Mouse (Mus musculus): ENCODE measurements around the gene Pdx1. TPM values are rescaled to one million over a fixed set of nuclear protein-coding genes. Genes with fewer than 3 reads are reported as not detected.

Gene Pdx1
- polyA plus RNA-seq, 1 experiment from 2014 or later: not detected

DNA sequence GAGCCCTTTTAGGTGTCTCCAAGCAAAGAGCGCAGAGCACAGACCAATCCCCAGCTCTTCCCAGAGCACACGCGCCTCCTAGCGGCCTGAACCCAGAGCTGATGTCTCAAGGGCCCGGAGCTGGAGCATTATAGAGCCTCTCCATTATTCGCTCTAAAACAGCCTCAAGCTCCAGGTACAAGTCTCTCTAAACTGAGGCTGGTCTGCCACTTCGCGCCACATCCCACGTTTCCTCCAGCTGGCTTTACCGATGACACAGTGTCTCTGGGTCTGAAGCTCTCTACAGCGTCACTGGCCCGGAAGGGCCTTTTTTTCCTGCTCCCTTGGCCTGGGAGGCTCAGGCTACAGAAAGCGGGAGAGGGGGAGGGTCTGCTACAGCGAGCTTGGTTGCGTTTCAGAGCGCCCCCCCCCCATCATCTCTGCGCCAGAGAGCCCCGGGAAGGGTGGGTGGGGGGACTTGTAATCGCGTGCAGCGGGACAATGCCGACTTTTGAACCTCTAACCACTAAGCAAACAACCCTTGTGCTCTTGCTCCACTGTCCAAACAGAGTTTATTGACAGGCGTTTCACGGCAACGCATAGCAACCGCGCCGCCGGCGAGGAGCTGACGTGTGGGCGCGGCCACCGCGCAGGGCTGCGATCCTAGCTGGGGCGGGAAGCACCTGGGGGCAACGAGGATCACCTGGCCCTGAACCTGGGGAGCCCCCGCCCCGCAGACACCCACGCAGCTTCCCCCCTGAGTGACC, 29.7 kb downstream of the Pdx1 start:
- H3K4me3 ChIP-seq (ENCODE audit: low read length): no peak overlapping the region
- H3K27me3 ChIP-seq (replicated peaks; ENCODE audit: control insufficient read depth, insufficient read depth, low read length): peaks cover 85% of the 10 kb centered on the region
- peak overlapping the region; percentile 20 for H3K4me2 ChIP-seq (ENCODE audit: low read length)
- no peak for ATAC-seq
- no peaks in the 10 kb centered on the region for H3K36me3 ChIP-seq (ENCODE audit: control insufficient read depth, insufficient read depth, low read length)
- H3K4me1 ChIP-seq (ENCODE audit: control insufficient read depth, insufficient read depth, low read depth, low read length): no peaks in the 10 kb centered on the region
- no peaks in the 10 kb centered on the region for H3K9me3 ChIP-seq (ENCODE audit: control insufficient read depth, low read length)
- under 1% methylated on average over 41 of the region's 41 CpGs for WGBS
- no peak overlapping the region for H3K27ac ChIP-seq (ENCODE audit: low read depth, low read length)
- no peak overlapping the region for H3K9ac ChIP-seq (ENCODE audit: low read depth, low read length)

DNA sequence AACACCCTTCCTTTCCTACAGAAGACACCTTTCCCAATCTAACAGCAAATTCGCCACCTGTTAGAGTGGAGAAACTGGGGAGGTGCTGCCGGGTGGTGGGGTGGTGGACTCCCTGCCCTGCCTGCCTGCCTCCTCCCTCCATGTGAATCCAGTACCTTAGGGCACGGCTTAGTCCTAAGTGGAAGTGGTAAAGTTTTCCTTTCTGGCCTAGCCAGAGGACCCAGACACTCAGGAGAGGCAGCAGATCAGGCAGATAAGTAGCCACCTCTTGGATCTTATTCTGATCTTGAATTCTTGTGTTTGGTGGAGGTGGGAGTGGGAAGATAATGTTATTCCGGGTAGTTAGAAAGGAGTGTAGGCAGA, 30.2 kb downstream of the Pdx1 start:
- H3K4me3 ChIP-seq (ENCODE audit: low read length): no peak overlapping the region

DNA sequence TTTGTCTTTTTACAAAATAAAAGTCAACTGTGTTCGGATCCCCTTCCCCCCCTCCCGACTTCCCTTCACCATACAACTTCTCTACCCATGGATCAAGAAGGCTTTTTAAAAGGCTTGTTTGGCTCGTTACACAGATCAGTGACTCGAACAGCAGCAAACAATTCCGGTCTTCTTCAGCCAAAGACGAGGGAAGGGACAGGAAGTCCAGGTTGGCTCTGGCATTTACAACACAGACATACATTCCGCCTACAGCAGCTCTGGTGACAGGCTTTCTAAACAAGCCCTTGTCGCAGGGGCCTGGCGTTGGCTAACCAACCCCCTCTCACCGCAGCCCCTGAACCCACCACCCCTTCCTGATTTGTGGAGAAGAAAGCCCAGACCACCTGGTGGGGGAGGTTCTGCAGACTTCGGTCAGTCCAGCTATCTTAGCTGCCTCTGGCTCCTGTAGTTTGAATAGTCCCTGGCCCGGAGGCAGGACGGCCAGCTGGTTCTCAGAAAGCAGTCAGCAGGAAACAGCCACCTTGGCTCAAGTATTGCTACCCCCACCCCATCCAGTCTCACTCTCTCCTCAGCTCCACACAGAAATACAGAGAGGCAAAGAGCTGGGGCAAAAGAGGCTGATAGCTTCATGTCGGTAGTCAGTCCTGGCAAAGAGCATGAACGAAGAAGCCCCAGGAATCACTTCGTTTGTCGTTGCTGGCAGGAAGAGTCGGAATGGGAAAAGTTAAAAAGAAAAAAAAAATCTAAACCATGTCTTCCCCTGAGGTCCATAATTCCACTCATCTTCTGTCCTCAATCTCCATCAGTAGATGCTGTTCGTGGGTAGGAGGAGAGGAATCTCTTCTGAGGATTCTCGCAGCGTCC, 31.4 kb downstream of the Pdx1 start:
- ATAC-seq: no peak
- H3K4me3 ChIP-seq (ENCODE audit: low read length): no peak overlapping the region
- H3K4me1 ChIP-seq (ENCODE audit: control insufficient read depth, insufficient read depth, low read depth, low read length): no peaks in the 10 kb centered on the region
- 3% methylated on average over 21 of the region's 21 CpGs for WGBS
- H3K27me3 ChIP-seq (replicated peaks; ENCODE audit: control insufficient read depth, insufficient read depth, low read length): peaks cover 87% of the 10 kb centered on the region
- no peak overlapping the region for H3K4me2 ChIP-seq (ENCODE audit: low read length)
- H3K36me3 ChIP-seq (ENCODE audit: control insufficient read depth, insufficient read depth, low read length): no peaks in the 10 kb centered on the region
- H3K9ac ChIP-seq (ENCODE audit: low read depth, low read length): no peak overlapping the region
- no peak overlapping the region for H3K27ac ChIP-seq (ENCODE audit: low read depth, low read length)
- H3K9me3 ChIP-seq (ENCODE audit: control insufficient read depth, low read length): no peaks in the 10 kb centered on the region

More for the DNA sequence above, 30.2 kb downstream of the Pdx1 start:
- no peaks in the 10 kb centered on the region for H3K4me1 ChIP-seq (ENCODE audit: control insufficient read depth, insufficient read depth, low read depth, low read length)
- no peaks in the 10 kb centered on the region for H3K9me3 ChIP-seq (ENCODE audit: control insufficient read depth, low read length)
- no peak for ATAC-seq
- no peak overlapping the region for H3K27ac ChIP-seq (ENCODE audit: low read depth, low read length)
- peaks cover 86% of the 10 kb centered on the region for H3K27me3 ChIP-seq (replicated peaks; ENCODE audit: control insufficient read depth, insufficient read depth, low read length)
- no peak overlapping the region; the same call in 1 of the 2 replicates for H3K4me2 ChIP-seq (ENCODE audit: low read length)
- no peak overlapping the region for H3K9ac ChIP-seq (ENCODE audit: low read depth, low read length)
- H3K36me3 ChIP-seq (ENCODE audit: control insufficient read depth, insufficient read depth, low read length): no peaks in the 10 kb centered on the region
- 11% methylated on average over 4 of the region's 4 CpGs for WGBS

DNA sequence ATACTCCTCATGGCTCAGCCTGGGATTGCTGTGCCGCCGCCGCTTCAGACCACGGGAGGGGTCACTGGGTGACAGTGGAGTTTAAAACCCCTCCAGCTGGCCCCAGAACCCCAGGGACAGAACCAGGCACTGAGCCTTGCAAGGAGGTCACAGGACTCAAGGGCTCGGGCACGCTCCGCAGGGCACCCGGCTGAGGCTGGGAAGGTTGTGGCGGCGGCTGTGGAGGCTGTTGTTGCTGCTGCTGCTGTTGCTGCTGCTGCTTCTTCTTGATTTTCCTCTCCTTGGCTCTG, 32.0 kb downstream of the Pdx1 start:
- H3K27me3 ChIP-seq (replicated peaks; ENCODE audit: control insufficient read depth, insufficient read depth, low read length): peaks cover 89% of the 10 kb centered on the region
- no peak overlapping the region for H3K9ac ChIP-seq (ENCODE audit: low read depth, low read length)
- H3K27ac ChIP-seq (ENCODE audit: low read depth, low read length): no peak overlapping the region
- H3K4me1 ChIP-seq (ENCODE audit: control insufficient read depth, insufficient read depth, low read depth, low read length): no peaks in the 10 kb centered on the region
- no peaks in the 10 kb centered on the region for H3K9me3 ChIP-seq (ENCODE audit: control insufficient read depth, low read length)
- no peaks in the 10 kb centered on the region for H3K36me3 ChIP-seq (ENCODE audit: control insufficient read depth, insufficient read depth, low read length)
- no peak for ATAC-seq
- WGBS: 1% methylated on average over 10 of the region's 10 CpGs
- H3K4me3 ChIP-seq (ENCODE audit: low read length): no peak overlapping the region
- H3K4me2 ChIP-seq (ENCODE audit: low read length): no peak overlapping the region

DNA sequence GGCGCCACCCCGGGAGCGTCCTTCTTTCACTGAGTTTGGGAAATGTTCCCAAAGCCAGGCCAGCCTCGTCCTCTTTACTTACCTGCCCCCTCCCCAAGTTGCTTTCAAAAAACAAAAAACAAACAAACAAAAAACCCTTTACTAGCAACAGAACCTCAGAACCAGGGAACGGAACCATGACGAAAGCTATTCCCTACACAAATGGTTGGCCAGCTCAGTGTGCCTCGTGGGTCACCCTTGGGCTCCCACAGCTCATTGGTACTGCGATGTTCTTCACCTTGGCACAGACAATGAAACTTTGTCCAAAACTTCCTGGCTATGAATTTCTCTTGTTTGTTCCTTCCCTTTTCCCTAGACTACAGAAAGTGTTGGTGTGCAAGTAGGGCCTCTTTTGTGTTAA, 32.4 kb downstream of the Pdx1 start:
- Histone ChIP-seq H3K9me3 (ENCODE audit: control insufficient read depth, low read length) (no peaks in the 10 kb centered on the region), H3K4me1 (ENCODE audit: control insufficient read depth, insufficient read depth, low read depth, low read length) (no peaks in the 10 kb centered on the region), H3K4me2 (ENCODE audit: low read length) (no peak overlapping the region), H3K9ac (ENCODE audit: low read depth, low read length) (no peak overlapping the region), H3K27ac (ENCODE audit: low read depth, low read length) (no peak overlapping the region), H3K27me3 (replicated peaks; ENCODE audit: control insufficient read depth, insufficient read depth, low read length) (peaks cover 89% of the 10 kb centered on the region), H3K36me3 (ENCODE audit: control insufficient read depth, insufficient read depth, low read length) (no peaks in the 10 kb centered on the region), H3K4me3 (ENCODE audit: low read length) (no peak overlapping the region)
- 7% methylated on average over 8 of the region's 8 CpGs for WGBS
- ATAC-seq: no peak

DNA sequence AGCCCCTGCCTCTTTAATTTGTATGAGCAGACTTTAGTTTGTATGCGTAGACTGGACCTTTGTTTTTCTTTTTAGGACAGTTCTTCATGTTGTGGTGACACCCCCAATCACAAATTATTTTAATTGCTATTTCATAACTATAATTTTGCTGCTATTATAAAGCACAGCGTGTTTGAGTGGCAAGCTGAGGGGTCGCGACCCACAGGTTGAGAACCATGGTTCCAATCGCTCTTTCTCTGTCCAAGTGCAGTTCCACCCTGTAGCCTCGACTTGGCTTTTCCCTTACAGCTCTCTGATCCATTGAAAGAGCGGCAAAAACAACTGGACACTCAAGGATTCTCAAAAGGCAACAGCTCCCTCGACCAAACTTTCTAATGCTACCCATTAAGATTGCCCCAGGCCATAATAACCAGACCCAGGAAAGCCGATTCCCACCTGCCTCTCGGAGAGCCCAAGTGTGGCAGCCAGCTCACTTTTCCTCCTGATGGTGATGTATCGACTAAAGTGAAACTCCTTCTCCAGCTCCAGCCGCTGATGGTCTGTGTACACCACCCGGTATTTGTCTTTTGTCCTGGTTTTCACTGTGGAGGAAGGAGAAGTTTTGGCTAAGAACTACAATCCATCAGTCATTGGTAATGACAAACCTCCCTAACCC, 33.1 kb downstream of the Pdx1 start:
- 8% methylated on average over 13 of the region's 13 CpGs for WGBS
- Histone ChIP-seq H3K27ac (ENCODE audit: low read depth, low read length) (no peak overlapping the region), H3K9me3 (ENCODE audit: control insufficient read depth, low read length) (no peaks in the 10 kb centered on the region), H3K36me3 (ENCODE audit: control insufficient read depth, insufficient read depth, low read length) (no peaks in the 10 kb centered on the region), H3K4me2 (ENCODE audit: low read length) (no peak overlapping the region), H3K4me3 (ENCODE audit: low read length) (no peak overlapping the region), H3K9ac (ENCODE audit: low read depth, low read length) (no peak overlapping the region), H3K4me1 (ENCODE audit: control insufficient read depth, insufficient read depth, low read depth, low read length) (no peaks in the 10 kb centered on the region), H3K27me3 (replicated peaks; ENCODE audit: control insufficient read depth, insufficient read depth, low read length) (peaks cover 87% of the 10 kb centered on the region)
- no peak for ATAC-seq

DNA sequence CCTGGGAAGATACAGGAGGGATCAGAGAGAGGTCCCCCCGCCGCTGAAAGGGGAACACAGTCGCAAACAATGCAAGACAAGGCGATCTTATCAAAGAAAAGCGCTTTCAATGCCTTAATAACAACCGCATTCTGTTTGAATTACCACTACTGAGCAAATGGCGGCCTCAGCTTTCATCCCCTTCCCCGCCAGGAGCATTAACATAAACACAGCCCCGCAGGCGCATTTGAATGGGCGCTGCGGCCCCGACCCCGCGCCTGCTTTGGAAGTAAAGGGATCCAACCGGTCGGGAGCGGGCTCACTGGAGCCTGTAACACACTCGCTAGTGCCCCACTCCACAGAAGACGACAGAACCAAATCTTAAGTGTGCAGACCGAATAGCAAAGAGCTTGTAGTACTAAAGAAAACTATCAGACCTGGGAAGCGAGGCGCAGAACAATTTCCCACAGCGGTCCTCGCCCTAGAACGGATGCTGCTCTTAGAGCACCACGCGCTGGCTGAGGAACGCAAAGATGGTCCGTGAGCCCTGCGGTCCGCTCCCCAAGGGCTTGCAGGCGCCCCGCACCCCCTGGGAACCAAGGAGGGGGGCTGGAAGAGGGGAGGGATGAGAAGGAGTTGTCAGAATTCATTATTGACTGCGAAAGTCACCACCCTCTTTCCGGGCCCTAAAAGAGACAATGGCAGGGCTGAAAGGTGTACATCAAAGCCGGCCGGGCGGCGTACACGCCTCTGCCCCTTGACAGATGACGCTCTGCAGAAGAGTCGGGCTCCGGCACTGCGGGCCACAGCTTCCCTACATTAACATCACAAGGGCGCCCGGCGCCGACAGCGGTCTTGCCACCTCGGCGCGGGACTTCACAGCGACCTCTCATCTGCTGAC, 34.8 kb downstream of the Pdx1 start:
- H3K9ac ChIP-seq (ENCODE audit: low read depth, low read length): no peak overlapping the region
- ATAC-seq: no peak

DNA sequence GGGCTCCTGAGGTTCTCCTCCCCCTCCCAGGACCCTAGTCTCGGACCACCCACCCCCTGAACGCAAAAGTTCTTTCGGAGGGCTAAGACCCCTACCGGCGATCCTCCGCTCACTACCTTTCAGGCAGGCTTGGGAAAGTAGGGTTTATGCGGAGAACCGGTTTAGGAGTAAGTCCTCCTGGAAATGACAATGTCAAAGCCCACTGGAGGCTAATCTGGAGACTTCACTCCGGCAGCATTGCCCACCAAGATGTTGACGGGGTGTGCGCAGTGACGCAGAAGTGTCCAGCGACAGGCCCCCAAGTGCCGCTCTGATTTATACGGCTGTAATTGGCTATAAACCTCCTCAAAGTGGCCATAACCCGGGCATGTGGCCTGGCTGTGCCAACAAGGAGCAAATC, 35.4 kb downstream of the Pdx1 start:
- H3K27ac ChIP-seq (ENCODE audit: low read depth, low read length): no peak overlapping the region
- no peak overlapping the region for H3K9ac ChIP-seq (ENCODE audit: low read depth, low read length)
- H3K4me2 ChIP-seq (ENCODE audit: low read length): no peak overlapping the region
- no peaks in the 10 kb centered on the region for H3K4me1 ChIP-seq (ENCODE audit: control insufficient read depth, insufficient read depth, low read depth, low read length)
- H3K9me3 ChIP-seq (ENCODE audit: control insufficient read depth, low read length): no peaks in the 10 kb centered on the region
- no peaks in the 10 kb centered on the region for H3K36me3 ChIP-seq (ENCODE audit: control insufficient read depth, insufficient read depth, low read length)
- ATAC-seq: no peak
- H3K4me3 ChIP-seq (ENCODE audit: low read length): no peak overlapping the region; the same call in 1 of the 2 replicates
- H3K27me3 ChIP-seq (replicated peaks; ENCODE audit: control insufficient read depth, insufficient read depth, low read length): peaks cover 88% of the 10 kb centered on the region
- WGBS: 0% methylated on average over 16 of the region's 16 CpGs

More for the DNA sequence above, 34.8 kb downstream of the Pdx1 start:
- Histone ChIP-seq H3K4me3 (ENCODE audit: low read length) (no peak overlapping the region; the same call in 1 of the 2 replicates), H3K27ac (ENCODE audit: low read depth, low read length) (no peak overlapping the region), H3K4me1 (ENCODE audit: control insufficient read depth, insufficient read depth, low read depth, low read length) (no peaks in the 10 kb centered on the region), H3K4me2 (ENCODE audit: low read length) (no peak overlapping the region), H3K9me3 (ENCODE audit: control insufficient read depth, low read length) (no peaks in the 10 kb centered on the region), H3K36me3 (ENCODE audit: control insufficient read depth, insufficient read depth, low read length) (no peaks in the 10 kb centered on the region), H3K27me3 (replicated peaks; ENCODE audit: control insufficient read depth, insufficient read depth, low read length) (peaks cover 87% of the 10 kb centered on the region)
- under 1% methylated on average over 53 of the region's 54 CpGs for WGBS
